Mouse (Mus musculus): Measurements from ENCODE around the gene Anapc13.

DNA sequence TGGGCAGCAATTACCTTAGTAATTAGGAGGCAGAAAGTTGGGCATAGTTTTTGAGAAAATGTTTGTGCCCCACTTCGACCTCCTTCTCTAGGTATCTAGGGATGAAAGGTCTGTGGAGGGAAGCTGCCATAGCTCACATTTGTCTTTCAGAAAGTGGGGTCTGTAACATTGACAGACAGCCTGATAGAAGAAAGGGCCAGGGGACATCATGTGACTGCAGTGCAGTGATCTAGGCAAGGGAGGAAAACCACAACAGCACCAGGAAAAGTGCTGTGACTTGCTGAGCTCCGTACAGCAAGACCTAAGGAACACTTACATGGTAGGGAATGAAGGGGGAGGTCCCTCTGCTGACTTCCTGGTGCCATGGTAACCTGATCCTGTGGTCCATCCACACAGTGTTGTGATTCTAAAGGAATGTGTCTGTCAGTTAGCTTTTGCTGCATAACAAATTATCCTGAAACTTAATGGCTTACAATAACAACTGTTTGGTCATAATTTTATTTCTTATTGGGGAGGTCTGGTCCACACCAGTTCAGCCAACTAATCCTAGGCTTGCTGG lies 5.6 kb downstream of the Anapc13 start:
- TF ChIP-seq GATA1 (IDR thresholded peaks at IDR 0.05; ENCODE audit: borderline replicate concordance, low read length) (no peak), FLI1 (IDR thresholded peaks at IDR 0.05; ENCODE audit: low read length) (no peak)
